Mouse (Mus musculus) kidney, adult 2 months (tissue): ENCODE data around the gene Hes6.

Experiments
- CTCF ChIP-seq: fragments of 200-500 bp; conservative IDR thresholded peaks from 2 replicates; pipeline ENCODE4 v1.5.1; 2011; ENCODE audit warnings: low read depth, mild to moderate bottlenecking, control low read depth, low read length, moderate library complexity, mixed read lengths; ENCODE audit not compliant: insufficient read depth, insufficient read length
- POLR2A ChIP-seq: fragments of 200-500 bp; IDR thresholded peaks from one replicate; pipeline ENCODE4 v1.6.1; 2011; ENCODE audit warnings: low read depth, low read length, control low read depth

DNA sequence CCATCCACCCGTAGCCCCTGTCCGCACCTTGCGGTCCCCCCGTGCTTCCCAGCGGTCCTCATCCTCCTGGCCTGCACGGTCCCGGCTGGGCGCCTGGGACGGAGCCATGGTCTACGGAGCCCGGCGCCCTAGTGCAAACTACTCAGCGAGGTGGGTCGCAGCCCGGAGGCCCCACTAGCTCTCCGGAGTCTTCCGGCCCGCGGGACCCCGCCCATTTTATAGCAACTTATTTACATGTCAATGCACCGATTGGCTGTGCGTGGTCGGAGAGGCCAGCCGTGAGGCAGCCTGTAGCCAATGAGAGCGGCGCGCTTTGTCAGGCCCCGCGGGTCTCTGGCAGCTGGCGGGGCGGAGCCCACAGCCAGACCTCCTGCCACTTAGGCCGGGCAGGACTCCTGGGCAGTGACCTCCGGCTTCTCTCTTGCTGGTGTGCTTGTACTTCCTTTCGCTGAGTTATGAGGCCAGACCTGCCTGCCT, 770 bp downstream of the Hes6 start:
- TF ChIP-seq CTCF (no peak), POLR2A (peak; percentile 33)
